Mouse (Mus musculus) liver, embryonic 11.5 days (tissue): ENCODE measurements around the gene Sdad1. TPM values are rescaled to one million over a fixed set of nuclear protein-coding genes. Genes with fewer than 3 reads are reported as not detected.

ENCODE experiments used
- ATAC-seq: fragments of 200-750 bp; cut with Nextera tagmentation; replicated peaks from 2 replicates; pipeline ENCODE4 v1.8.0; 2017; ENCODE audit warnings: moderate number of reproducible peaks, mild to moderate bottlenecking, moderate TSS enrichment, moderate library complexity; ENCODE audit not compliant: low FRiP score
- DNase-seq: peaks from one replicate; pipeline ENCODE4 v3.0.0-alpha.2; 2017; ENCODE audit warnings: low spot score
- H3K27ac ChIP-seq: fragments of 300-500 bp; sonication (generic); 2 replicates; pipeline ENCODE4 v1.5.1; 2014; ENCODE audit warnings: mild to moderate bottlenecking, low read depth, low read length, control low read depth
- H3K27me3 ChIP-seq: fragments of 300-500 bp; sonication (generic); replicated peaks from 2 replicates; pipeline ENCODE4 v1.6.1; 2014; ENCODE audit warnings: low read length, mixed read lengths; ENCODE audit not compliant: control insufficient read depth, insufficient read depth
- H3K36me3 ChIP-seq: fragments of 300-500 bp; sonication (generic); 2 replicates; pipeline ENCODE4 v1.6.1; 2014; ENCODE audit warnings: mild to moderate bottlenecking, low read length, moderate library complexity, mixed read lengths; ENCODE audit not compliant: control insufficient read depth, insufficient read depth
- H3K4me1 ChIP-seq: fragments of 300-500 bp; sonication (generic); replicated peaks from 2 replicates; pipeline ENCODE4 v1.6.1; 2014; ENCODE audit warnings: low read length, mixed read lengths; ENCODE audit not compliant: control insufficient read depth, insufficient read depth
- H3K4me2 ChIP-seq: fragments of 300-500 bp; sonication (generic); 2 replicates; pipeline ENCODE4 v1.6.1; 2014; ENCODE audit warnings: mild to moderate bottlenecking, control low read depth, moderate library complexity
- H3K4me3 ChIP-seq: fragments of 300-500 bp; sonication (generic); 2 replicates; pipeline ENCODE4 v1.5.1; 2014; ENCODE audit warnings: low read depth, low read length, control low read depth
- H3K9ac ChIP-seq: fragments of 300-500 bp; sonication (generic); 2 replicates; pipeline ENCODE4 v1.6.1; 2014; ENCODE audit warnings: low read depth, low read length, control low read depth
- H3K9me3 ChIP-seq: fragments of 300-500 bp; sonication (generic); 2 replicates; pipeline ENCODE4 v1.6.1; 2016; ENCODE audit warnings: low read length, inconsistent platforms, mixed read lengths; ENCODE audit not compliant: control insufficient read depth
- WGBS: fragments of 180-500 bp; shearing (Covaris S2); extraction: QIAGEN DNeasy Blood & Tissue Kit; methylation state at CpG from one replicate; pipeline ENCODE4 v1.1.7; 2014; 5-methylcytosine and 5-hydroxymethylcytosine counted together
- polyA plus RNA-seq: library from polyadenylated mRNA; unstranded; fragments of >200 nt; fragmentation: Nextera tagmentation; extraction: Ambion mirVana; gene quantifications from 2 replicates; pipeline ENCODE4 v1.2.1, GENCODE M21; 2014

Sdad1 gene
- polyA plus RNA-seq, 1 experiment from 2014 or later = 48.7 TPM

DNA sequence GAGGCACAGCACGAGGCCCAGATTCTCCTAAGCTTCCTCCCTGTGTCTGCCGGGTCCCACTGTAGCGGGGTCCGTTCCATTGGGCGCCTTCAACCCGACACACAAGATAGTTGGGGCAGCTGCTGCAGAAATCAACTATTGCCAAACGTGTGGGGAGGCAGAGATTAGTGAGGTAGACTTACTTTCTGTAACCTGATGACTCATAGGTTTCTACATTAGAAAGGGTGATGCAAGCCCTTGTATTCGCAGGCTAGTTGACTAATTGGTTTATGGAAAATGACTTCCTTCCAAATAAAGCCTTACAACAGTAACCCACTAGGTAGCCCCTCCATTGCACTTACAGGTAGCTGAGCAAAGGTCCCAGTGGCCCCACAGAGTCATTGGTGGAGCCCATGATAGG is 47.6 kb downstream of the Sdad1 start:
- peaks cover 9% of the 10 kb centered on the region; the same call in 1 of the 2 replicates for H3K27me3 ChIP-seq
- no peak overlapping the region for H3K4me3 ChIP-seq
- DNase-seq (no peak), ATAC-seq (no peak)
- no peak overlapping the region for H3K4me2 ChIP-seq
- WGBS = 73% methylated on average over 8 of the region's 8 CpGs
- H3K9ac ChIP-seq = no peak overlapping the region
- H3K9me3 ChIP-seq = no peaks in the 10 kb centered on the region
- no peaks in the 10 kb centered on the region for H3K36me3 ChIP-seq
- no peaks in the 10 kb centered on the region for H3K4me1 ChIP-seq
- H3K27ac ChIP-seq = no peak overlapping the region

DNA sequence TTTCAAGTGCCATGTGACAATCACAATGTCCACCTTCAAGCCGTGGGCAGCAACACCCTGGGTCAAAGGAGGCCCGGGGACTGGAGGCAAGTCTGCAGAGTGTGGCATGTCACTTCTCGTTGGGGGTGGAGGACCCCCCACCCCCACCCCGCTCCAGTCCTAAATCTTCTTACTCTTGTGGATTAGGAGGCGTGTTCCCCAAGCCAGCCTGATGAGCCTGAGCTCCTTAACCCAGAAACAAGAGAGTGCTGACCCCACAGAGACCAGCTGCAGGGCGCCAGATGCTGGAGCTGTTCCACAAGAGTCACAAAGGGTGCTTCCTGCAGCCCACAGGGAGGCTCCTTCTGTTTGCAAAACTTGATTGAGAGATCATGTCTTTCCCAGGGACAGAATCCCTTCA is 54.1 kb downstream of the Sdad1 start, which contains the start of gene Ppef2:
Ppef2 (minus strand) TSS at position 61 of the 400 bp plus-strand sequence.
- H3K27me3 ChIP-seq = peaks cover 22% of the 10 kb centered on the region
- 26% methylated on average over 6 of the region's 6 CpGs for WGBS

DNA sequence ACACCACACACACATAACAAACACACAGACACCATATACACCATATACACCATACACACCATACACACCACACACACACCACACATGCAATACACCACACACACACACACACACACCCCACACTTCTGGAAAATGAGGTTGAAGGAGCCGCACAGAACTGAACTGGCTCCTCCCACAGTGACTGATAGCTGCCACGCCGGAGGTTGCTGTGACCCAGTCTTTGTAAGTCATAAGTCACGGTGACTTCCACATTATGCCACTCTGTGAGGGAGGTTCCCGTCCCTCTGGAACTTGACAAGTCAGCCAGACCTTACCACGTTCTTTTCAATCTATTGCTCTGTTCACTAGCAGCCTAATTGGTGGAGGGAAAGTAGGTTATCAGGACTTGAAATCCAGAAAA is 55.8 kb downstream of the Sdad1 start:
- no peak for ATAC-seq
- H3K36me3 ChIP-seq = no peaks in the 10 kb centered on the region
- peaks cover 18% of the 10 kb centered on the region for H3K27me3 ChIP-seq
- H3K9me3 ChIP-seq = no peaks in the 10 kb centered on the region
- H3K27ac ChIP-seq = no peak overlapping the region
- no peak overlapping the region for H3K4me3 ChIP-seq
- WGBS = 52% methylated on average over 6 of the region's 6 CpGs
- H3K9ac ChIP-seq = no peak overlapping the region
- H3K4me1 ChIP-seq = no peaks in the 10 kb centered on the region
- H3K4me2 ChIP-seq = no peak overlapping the region
- DNase-seq = no peak

More for the DNA sequence above, 54.1 kb downstream of the Sdad1 start, which contains the start of gene Ppef2:
- Histone ChIP-seq H3K9me3 (no peaks in the 10 kb centered on the region), H3K27ac (no peak within 1 kb of the TSS), H3K4me2 (no peak within 1 kb of the TSS), H3K4me1 (no peaks in the 10 kb centered on the region), H3K4me3 (no peak within 1 kb of the TSS), H3K36me3 (no peaks in the 10 kb centered on the region), H3K9ac (no peak within 1 kb of the TSS)
- DNase-seq (no peak), ATAC-seq (no peak)

DNA sequence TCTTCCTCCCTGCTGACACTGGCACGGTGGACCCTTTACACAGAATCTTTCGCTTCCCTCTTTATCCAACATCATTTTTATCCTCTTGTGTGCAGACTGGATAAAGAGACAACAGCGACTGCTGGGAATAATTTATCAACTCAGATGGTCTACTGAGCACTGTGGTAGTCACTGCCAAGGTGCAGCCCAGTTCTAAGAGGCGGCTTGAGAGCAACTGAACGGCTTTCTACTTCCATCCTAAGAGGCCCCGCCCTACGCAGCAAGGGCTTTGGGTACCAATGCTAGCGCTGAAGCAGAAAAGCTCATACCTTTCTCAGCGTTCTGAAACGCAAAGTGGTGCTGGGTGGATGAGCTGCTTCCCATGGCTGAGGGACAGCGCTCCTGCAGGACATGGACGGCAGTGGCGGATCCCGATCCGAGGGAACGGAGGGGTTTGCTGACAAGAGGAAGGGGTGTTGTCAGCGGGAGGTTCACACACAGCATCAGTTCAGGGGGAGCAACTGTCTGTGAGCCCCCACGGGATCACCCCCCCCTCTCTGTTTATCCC is 57.4 kb downstream of the Sdad1 start:
- DNase-seq (no peak), ATAC-seq (no peak)
- no peak overlapping the region for H3K4me3 ChIP-seq
- peaks cover 20% of the 10 kb centered on the region for H3K27me3 ChIP-seq
- H3K27ac ChIP-seq = no peak overlapping the region
- no peaks in the 10 kb centered on the region for H3K4me1 ChIP-seq
- H3K9me3 ChIP-seq = no peaks in the 10 kb centered on the region
- no peaks in the 10 kb centered on the region for H3K36me3 ChIP-seq
- no peak overlapping the region for H3K4me2 ChIP-seq
- 24% methylated on average over 18 of the region's 18 CpGs for WGBS
- no peak overlapping the region for H3K9ac ChIP-seq

DNA sequence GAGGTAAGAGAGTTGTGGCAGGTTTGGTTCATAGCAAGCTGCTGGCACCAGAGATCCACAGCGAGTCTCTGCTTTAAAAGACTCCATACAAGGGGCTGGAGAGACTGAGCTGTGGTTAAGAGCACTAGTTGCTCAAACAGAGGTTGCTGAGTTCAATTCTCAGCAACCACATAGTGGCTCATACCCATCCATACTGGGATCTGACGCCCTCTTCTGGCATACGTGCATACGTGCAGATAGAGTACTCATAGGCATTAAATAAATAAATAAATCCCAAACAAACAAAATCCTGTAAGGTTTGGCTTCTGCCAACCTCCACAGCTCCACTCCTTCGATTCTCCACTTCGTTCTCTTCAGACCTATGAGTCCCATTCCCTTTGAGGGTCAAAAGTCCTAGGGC is 58.2 kb downstream of the Sdad1 start:
- no peaks in the 10 kb centered on the region for H3K36me3 ChIP-seq
- no peak for ATAC-seq
- H3K4me1 ChIP-seq = no peaks in the 10 kb centered on the region
- no peaks in the 10 kb centered on the region for H3K9me3 ChIP-seq
- no peak overlapping the region for H3K4me3 ChIP-seq
- peaks cover 20% of the 10 kb centered on the region for H3K27me3 ChIP-seq
- H3K9ac ChIP-seq = no peak overlapping the region
- WGBS = 79% methylated on average over 6 of the region's 6 CpGs
- no peak overlapping the region for H3K4me2 ChIP-seq
- H3K27ac ChIP-seq = no peak overlapping the region
- DNase-seq = no peak

DNA sequence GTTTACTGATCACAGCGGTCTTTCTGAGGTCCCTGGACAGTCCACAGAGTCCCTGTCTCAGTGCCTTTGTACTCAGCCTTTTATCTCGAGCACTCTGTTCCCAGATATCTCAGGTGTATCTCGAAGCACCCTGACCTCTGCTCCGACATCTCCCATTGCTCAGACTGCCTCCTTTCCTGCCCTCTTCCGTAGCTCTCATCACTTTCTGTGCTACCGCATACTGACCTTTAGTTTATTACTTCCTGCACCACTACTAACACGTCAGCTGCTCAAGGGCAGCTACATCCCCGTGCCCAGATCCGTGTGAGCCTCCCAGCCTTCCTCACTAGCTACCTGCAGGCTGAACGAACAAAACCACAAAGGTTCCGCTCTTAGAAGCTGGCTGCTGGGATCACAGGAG is 61.7 kb downstream of the Sdad1 start:
- DNase-seq (no peak), ATAC-seq (no peak)
- no peak overlapping the region for H3K27ac ChIP-seq
- no peaks in the 10 kb centered on the region for H3K36me3 ChIP-seq
- H3K4me3 ChIP-seq = no peak overlapping the region
- no peak overlapping the region for H3K4me2 ChIP-seq
- peaks cover 13% of the 10 kb centered on the region for H3K27me3 ChIP-seq
- 72% methylated on average over 11 of the region's 11 CpGs for whole genome bisulfite sequencing
- no peaks in the 10 kb centered on the region for H3K9me3 ChIP-seq
- H3K4me1 ChIP-seq = no peaks in the 10 kb centered on the region
- H3K9ac ChIP-seq = no peak overlapping the region

DNA sequence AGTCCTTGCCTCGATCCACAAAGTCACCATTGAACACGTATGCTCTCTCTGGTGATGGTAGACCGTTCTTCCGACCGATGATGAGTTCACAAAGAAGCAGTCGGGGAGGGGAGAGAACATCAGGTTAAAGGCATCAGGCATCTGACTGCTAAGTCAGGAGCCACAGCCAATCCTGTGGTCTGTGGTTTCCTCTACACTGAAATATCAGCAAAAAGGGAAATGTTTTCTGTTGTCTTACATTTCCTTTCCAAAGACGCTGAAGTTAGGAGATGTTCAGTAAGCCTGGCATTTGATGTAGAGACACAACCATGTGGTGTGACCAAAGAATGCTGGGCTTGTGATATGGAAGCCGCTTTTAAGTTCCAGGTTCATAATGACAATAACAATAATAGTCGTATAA is 64.8 kb downstream of the Sdad1 start:
- Histone ChIP-seq H3K27me3 (peaks cover 10% of the 10 kb centered on the region), H3K4me3 (no peak overlapping the region), H3K4me1 (no peaks in the 10 kb centered on the region), H3K27ac (no peak overlapping the region), H3K9ac (no peak overlapping the region), H3K9me3 (no peaks in the 10 kb centered on the region), H3K4me2 (no peak overlapping the region), H3K36me3 (no peaks in the 10 kb centered on the region)
- DNase-seq (no peak), ATAC-seq (no peak)
- 43% methylated on average over 9 of the region's 9 CpGs for WGBS

DNA sequence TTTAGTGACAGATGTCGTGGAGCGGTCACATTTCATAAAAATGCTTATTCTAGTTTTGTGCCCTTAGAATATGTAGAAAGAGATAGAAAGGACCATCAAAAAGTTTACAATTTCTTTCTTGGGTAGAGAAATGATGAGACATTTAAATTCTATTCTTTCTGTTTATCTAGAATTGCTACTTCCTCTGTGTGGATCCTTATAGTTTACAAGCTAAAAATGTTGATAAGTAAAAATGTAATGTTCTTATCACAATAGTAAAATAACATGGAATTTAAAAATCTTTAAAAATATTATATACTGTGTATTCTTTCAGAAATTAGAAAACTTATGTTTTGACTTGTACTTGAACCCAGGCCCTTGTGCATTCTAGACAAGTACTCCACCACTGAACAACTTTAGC is 65.4 kb downstream of the Sdad1 start:
- no peak overlapping the region for H3K9ac ChIP-seq
- no peak overlapping the region for H3K27ac ChIP-seq
- WGBS = 87% methylated on average over 2 of the region's 2 CpGs
- no peaks in the 10 kb centered on the region for H3K9me3 ChIP-seq
- ATAC-seq (no peak), DNase-seq (no peak)
- no peak overlapping the region for H3K4me3 ChIP-seq
- no peaks in the 10 kb centered on the region for H3K4me1 ChIP-seq
- no peak overlapping the region for H3K4me2 ChIP-seq
- H3K36me3 ChIP-seq = no peaks in the 10 kb centered on the region
- peaks cover 10% of the 10 kb centered on the region for H3K27me3 ChIP-seq

DNA sequence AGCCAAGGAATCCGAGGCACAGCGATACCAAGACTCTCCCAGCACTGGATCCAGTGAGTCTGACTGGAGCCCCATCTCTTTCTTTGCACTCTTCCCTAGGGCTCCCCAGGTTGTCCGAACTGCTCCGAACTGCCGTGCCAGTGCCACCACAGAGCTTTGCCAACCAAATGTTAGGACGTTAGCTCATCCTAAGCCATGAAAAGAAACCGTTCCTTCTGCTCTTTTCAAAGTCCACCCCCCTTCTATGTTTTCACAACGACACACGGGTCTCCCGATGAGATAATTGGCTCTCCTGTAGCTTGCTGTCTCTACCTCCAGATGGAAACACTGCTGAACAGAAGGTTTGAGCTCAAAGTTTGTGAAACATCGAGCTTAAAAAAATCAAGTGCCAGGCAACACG is 69.5 kb downstream of the Sdad1 start:
- Histone ChIP-seq H3K9me3 (no peaks in the 10 kb centered on the region), H3K27me3 (peaks cover 11% of the 10 kb centered on the region)
- ATAC-seq = no peak

More for the DNA sequence above, 69.5 kb downstream of the Sdad1 start:
- Histone ChIP-seq H3K4me1 (no peaks in the 10 kb centered on the region), H3K27ac (no peak overlapping the region), H3K4me3 (no peak overlapping the region), H3K36me3 (no peaks in the 10 kb centered on the region), H3K9ac (no peak overlapping the region), H3K4me2 (no peak overlapping the region)
- 88% methylated on average over 12 of the region's 12 CpGs for WGBS
- DNase-seq = no peak
